Mouse (Mus musculus): Measurements from ENCODE around the gene Alg3.

Gene Alg3

GRCm38 (mm10) chr16:20611357-20612227 is at the start of gene Alg3, which contains the start of the genes Eef1akmt4 and Gm49333:
TSS of gene Alg3 (minus strand) at chr16:20611735.
TSS of gene Eef1akmt4 (plus strand) at chr16:20611593.
TSS of gene Gm49333 (plus strand) at chr16:20611610.
- DNase-seq (ENCODE audit: low spot score in 2 of 2), result peak; percentile 87

GRCm38 (mm10) chr16:20657661-20658060 is 46.1 kb upstream of the Alg3 start:
- DNase-seq (ENCODE audit: low spot score in 2 of 2), result no peak

GRCm38 (mm10) chr16:20653315-20653714 is 41.8 kb upstream of the Alg3 start:
- no peak for DNase-seq (ENCODE audit: low spot score in 2 of 2)

GRCm38 (mm10) chr16:20651947-20652310 is 40.4 kb upstream of the Alg3 start:
- DNase-seq (ENCODE audit: low spot score in 2 of 2), result no peak

DNA sequence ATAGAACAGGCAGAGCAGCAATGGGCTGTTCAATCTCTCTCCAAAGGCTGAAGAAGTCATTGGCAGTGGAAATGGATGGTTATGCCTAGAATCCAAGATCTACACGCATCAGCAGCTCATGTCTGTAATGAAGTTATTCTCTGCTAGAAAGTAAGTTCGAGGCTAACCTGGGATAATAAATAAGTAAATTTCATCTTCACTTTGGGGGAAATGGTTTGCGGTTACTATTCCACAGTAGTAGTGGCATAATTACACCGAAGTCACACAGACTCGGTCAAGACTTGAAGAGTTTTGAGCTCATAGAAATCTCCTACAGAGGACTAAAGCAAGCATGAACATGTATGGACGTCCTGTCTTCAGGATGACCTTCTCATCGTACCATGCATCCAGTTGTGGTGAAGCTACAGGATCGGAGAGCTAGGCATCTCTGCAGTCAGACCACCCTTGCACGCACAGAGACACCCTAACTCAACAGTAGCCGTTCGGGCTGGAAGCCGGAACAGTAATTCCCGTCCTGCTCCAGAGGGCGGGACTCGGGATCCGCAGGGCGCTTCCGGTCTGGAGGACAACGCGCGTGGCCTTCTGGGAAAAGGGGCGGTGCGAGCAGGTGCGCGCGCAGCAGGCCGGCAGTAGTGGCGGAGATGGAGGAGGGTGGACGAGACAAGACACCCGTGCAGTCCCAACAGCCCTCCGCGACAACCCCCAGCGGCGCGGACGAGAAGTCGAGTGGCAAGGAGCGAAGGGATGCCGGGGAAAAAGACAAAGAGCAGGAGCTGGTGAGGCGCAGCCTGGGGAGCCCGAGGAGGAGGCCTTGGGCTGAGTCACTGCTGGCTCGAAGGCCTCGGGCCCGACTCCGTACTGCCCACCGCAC is 39.8 kb upstream of the Alg3 start, which contains the start of gene Psmd2:
Psmd2 (plus strand) TSS at position 577 of the 871 bp plus-strand sequence.
- peak; percentile 90 to 92 for DNase-seq (ENCODE audit: low spot score in 2 of 2)

GRCm38 (mm10) chr16:20643911-20644310 is 32.4 kb upstream of the Alg3 start:
- no peak for DNase-seq (ENCODE audit: low spot score in 2 of 2)

DNA sequence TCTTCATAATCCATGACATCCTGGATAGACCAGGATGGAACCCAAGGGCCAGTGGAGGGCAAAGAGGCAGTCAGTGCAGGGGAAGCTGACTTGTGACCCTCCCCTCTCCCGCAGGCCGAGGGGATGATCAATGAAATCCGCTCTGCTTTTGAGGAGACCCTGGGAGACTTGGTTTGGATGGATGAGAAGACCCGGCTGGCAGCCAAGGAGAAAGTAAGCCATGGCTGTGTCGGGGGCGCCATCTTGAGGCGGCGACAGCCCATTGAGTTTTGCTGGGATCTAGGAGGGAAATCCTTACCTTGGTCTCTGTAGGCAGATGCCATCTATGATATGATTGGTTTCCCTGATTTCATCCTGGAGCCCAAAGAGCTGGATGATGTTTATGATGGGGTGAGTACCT is 30.6 kb upstream of the Alg3 start:
- DNase-seq (ENCODE audit: low spot score in 2 of 2), result peak; percentile 23 to 25

DNA sequence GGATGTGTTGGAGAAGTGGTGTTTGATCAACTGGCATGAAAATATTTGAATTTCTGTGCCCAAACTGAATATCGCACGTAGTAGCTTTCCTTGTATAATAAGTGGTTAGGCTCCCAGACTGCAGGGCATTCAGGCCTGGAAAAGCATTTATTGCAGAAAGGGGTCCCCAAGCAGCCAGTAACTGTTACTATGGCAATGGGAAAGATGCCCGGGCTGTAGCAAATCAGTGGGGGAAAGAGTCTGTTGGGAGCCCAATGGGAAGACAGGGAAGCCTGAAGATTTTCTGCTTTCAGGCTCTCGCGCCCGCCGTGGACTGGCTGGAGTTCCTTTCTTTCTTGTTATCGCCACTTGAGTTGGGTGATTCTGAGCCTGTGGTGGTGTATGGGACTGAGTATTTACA is 26.8 kb upstream of the Alg3 start:
- no peak for DNase-seq (ENCODE audit: low spot score in 2 of 2)

GRCm38 (mm10) chr16:20637410-20637809 is 25.9 kb upstream of the Alg3 start:
- no peak for DNase-seq (ENCODE audit: low spot score in 2 of 2)

- no peak for DNase-seq (ENCODE audit: low spot score in 2 of 2)
These were observed 18.4 kb upstream of the Alg3 start, which contains the start of gene Ece2 for GRCm38 (mm10) chr16:20629731-20630634. TSS of gene Ece2 (plus strand) at chr16:20629828.

DNA sequence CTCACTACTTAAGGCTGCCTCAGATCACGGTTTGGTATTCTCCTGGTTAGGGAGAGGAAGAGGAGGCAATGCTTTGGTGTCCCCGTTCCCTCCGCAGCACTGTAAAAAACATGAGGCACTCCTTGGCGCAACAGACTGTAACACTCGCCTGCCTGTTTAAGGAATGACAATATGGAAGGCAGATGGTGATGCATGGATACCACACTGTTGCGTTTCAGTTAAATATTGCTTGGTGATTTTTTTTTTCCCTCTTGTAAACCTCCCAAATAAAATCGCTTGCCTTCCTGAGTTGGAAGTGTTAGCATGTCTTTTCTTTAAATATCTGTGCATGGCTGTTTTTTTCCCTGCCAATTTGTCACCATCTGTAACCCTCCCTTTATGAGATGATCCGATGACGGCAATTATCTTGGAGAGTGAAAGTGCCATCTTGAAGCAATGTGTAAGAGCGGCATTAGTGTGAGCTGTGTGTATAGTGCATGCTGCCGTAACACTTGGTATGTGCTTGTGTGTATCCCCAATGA is 17.4 kb upstream of the Alg3 start:
- no peak for DNase-seq (ENCODE audit: low spot score in 2 of 2)

GRCm38 (mm10) chr16:20623211-20623610 is 11.7 kb upstream of the Alg3 start:
- no peak for DNase-seq (ENCODE audit: low spot score in 2 of 2)

DNA sequence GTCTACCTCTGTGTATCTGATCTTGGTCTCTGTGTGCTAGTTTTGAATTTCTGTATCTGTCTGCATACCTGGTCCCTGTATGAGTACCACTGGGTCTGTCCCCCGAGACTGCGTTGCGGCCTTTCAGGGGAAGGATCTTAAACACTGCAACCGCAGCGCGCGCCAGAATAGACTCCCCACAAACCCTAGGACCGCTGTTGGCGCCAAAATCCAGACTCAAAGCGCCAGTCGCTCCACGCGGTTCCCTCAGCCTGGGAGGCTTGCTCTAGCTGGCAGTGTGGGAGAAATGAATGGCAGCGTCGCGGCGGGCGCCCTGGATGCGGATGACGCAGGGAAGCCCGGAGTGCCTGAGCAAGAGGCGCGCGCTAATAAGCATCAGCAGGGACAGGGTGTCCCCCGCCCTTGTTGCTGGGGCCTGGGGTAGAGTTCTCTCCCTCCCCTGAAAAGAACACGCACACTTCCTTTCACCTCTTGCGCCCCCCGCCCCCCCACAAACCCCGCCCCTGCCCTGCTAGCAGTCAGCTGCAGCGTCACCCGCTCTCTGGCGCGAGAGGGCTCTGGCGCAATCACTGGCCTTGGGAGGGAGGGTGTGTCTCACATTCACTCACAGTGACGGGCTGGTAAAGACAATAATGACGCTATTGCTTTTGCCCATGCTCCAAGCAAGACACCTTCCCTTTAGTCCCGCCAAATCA is 10.6 kb upstream of the Alg3 start:
- DNase-seq (ENCODE audit: low spot score in 2 of 2), result peak in 1 of 2 experiments; percentile 21

- peak; percentile 47 to 54 for DNase-seq (ENCODE audit: low spot score in 2 of 2)
These were observed 9.9 kb upstream of the Alg3 start, which contains the start of gene Camk2n2 for GRCm38 (mm10) chr16:20621191-20621990. TSS of gene Camk2n2 (minus strand) at chr16:20621287.

GRCm38 (mm10) chr16:20620751-20621190 is 9.2 kb upstream of the Alg3 start:
- no peak for DNase-seq (ENCODE audit: low spot score in 2 of 2)

- no peak for DNase-seq (ENCODE audit: low spot score in 2 of 2)
These were observed 8.8 kb upstream of the Alg3 start for GRCm38 (mm10) chr16:20620399-20620735.

DNA sequence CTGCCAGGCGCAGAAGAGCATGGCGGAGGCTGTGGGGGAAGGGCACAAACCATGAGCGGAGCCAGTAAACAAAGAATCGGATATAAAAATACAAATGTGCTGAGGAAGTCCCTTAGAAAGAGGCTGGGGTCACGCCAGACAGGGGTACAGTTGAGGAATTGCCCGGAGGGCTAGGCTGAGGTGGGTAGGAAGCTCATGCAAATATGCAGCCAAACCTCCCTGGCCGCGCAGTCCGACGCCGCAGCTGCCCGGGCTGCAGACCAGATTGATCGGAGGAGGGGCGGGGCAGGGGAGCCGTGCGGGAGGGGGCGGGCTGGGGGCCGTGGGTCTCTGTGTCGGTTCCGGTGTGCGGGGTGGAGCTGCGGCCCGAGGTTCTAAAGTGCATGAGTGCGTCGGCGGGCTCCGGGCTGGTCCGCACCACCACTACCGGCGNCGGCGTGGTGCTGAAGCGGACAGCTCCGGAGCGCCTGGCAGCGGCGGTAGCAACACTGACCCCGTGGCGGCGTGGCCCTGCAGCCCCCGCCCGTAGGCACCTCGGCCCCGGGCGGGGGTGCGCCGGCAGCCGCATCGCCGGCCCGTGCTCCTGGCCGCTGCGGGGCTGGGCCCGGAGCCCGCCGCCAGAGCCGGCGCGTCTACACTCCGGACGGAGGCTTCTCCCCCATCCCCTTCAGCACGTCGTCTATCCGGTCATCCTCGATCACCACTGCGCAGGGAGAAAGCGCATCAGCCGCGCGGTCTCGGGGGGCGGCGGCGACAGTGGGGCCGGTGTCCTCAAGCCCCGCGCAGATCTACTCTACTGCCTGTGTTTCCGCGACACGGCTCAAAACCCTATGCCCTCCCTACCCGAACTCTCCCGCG is 8.2 kb upstream of the Alg3 start:
- DNase-seq (ENCODE audit: low spot score in 2 of 2), result no peak

DNA sequence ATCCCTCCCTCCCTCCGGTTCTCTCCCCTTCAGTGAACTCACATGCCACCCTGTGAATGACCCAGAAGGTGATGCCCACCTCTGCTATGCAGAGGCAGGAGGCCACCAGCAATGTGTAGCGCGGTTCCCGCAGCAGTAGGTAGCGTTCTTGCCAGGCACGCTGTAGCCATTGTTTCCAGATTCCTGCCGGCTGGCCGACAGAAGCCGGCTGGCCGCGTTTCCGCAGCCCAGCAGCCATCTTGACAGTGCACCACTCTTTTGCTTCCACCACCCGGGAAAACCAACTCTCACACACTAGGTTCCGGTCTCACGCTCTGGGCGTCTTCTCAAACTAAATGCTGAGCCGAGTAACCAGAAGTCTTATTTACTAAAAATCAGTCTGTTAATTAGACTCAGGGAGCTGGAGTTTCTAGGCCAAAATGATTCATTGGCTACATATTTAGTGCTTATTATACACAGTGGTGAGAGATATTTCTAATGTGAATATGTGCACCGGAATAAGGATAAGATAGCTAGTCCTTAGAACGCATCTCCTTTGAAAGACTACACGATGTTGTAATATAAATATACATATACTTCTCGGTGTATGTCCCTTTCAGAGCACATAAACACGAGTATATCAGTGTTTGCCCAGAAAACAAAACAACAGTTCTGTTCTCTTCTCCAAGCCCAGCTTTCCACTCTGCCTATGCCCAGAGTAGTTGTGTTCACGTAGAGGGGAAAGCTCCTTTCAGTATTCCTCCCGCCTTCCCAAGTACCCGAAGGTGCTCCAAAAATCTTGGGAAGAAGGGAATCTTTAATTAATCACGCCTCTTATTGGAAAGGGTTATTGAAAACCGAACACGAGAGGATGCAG is 806 bp downstream of the Alg3 start:
- DNase-seq (ENCODE audit: low spot score in 2 of 2), result peak; percentile 69 to 72

Measured in spleen, postnatal 36 days (tissue).